Mouse (Mus musculus) heart, adult 2 months (tissue): ENCODE data around the gene 2610028H24Rik. TPM values are rescaled to one million over a fixed set of nuclear protein-coding genes. Genes with fewer than 3 reads are reported as not detected.

Source experiments
- DNase-seq, 2 experiments: peaks; one replicate each; pipeline ENCODE4 v3.0.0; 2021
- H3K27ac ChIP-seq: fragments of 200-600 bp; 2 replicates; pipeline ENCODE4 v1.8.1; 2022
- H3K27me3 ChIP-seq: fragments of 200-500 bp; 2 replicates; pipeline ENCODE4 v1.6.1; 2012; ENCODE audit warnings: mild to moderate bottlenecking, low read length, inconsistent platforms, mixed read lengths; ENCODE audit not compliant: control insufficient read depth, insufficient read depth
- H3K36me3 ChIP-seq: fragments of 200-500 bp; 2 replicates; pipeline ENCODE4 v1.6.1; 2012; ENCODE audit warnings: low read length, inconsistent platforms; ENCODE audit not compliant: control insufficient read depth, insufficient read depth
- H3K4me1 ChIP-seq: fragments of 200-500 bp; 2 replicates; pipeline ENCODE4 v1.6.1; 2011; ENCODE audit warnings: low read length; ENCODE audit not compliant: control insufficient read depth, insufficient read depth
- H3K4me3 ChIP-seq: fragments of 200-600 bp; 2 replicates; pipeline ENCODE4 v1.8.1; 2022
- H3K79me2 ChIP-seq: fragments of 200-500 bp; replicated peaks from 2 replicates; pipeline ENCODE4 v1.6.1; 2012; ENCODE audit warnings: mild to moderate bottlenecking, inconsistent platforms, low read length, moderate library complexity, mixed read lengths; ENCODE audit not compliant: control insufficient read depth, insufficient read depth
- H3K9ac ChIP-seq: fragments of 200-500 bp; 2 replicates; pipeline ENCODE4 v1.6.1; 2012; ENCODE audit warnings: low read depth, mild to moderate bottlenecking, control low read depth, inconsistent platforms, low read length, mixed read lengths
- CTCF ChIP-seq: fragments of 200-600 bp; IDR thresholded peaks from 2 replicates; pipeline ENCODE4 v1.8.1; 2022; ENCODE audit warnings: antibody characterized with exemption, mild to moderate bottlenecking, moderate library complexity
- EP300 ChIP-seq: fragments of 200-500 bp; IDR thresholded peaks from 2 replicates; pipeline ENCODE4 v1.6.1; 2011; ENCODE audit warnings: low read depth, low read length, control low read depth; ENCODE audit not compliant: insufficient read depth
- POLR2A ChIP-seq: fragments of 200-500 bp; IDR thresholded peaks from 2 replicates; pipeline ENCODE4 v1.6.1; 2011; ENCODE audit warnings: mild to moderate bottlenecking, low read depth, low read length, control low read depth; ENCODE audit not compliant: insufficient read depth
- WGBS: fragments of 180-500 bp; shearing (Covaris S2); methylation state at CpG from one replicate; pipeline ENCODE4 v1.1.7; 2018; 5-methylcytosine and 5-hydroxymethylcytosine counted together
- intact Hi-C: fragments of 180-260 bp; cut with DNase I; formaldehyde crosslinking; loops from one replicate; pipeline ENCODE4 v1.15.1; 2025
- long read RNA-seq: library from polyadenylated mRNA; stranded (forward); transcript quantifications from one replicate; pipeline ENCODE4 v2.0.0, GENCODE M21; 2021
- polyA plus RNA-seq: library from polyadenylated mRNA; depleted of rRNA; stranded (reverse); fragments of >200 nt; gene quantifications from 2 replicates; pipeline ENCODE4 v1.2.3, GENCODE M21; 2012; rRNA removed
- total RNA-seq, 2 experiments: library from RNA; stranded (reverse); gene quantifications; 2 replicates each; pipeline ENCODE4 v1.2.3; 2021

The 2610028H24Rik gene
- total RNA-seq: under 1 TPM in 1 of 2 experiments, not detected in 1; 0.20 TPM
- polyA plus RNA-seq: 0.47 and 1.8 TPM in 2 replicates
- long read RNA-seq, partial matches to known transcripts: 0 of 1 reads
- long read RNA-seq, other reads (novel, unspliced or antisense): 1 of 1 reads

DNA sequence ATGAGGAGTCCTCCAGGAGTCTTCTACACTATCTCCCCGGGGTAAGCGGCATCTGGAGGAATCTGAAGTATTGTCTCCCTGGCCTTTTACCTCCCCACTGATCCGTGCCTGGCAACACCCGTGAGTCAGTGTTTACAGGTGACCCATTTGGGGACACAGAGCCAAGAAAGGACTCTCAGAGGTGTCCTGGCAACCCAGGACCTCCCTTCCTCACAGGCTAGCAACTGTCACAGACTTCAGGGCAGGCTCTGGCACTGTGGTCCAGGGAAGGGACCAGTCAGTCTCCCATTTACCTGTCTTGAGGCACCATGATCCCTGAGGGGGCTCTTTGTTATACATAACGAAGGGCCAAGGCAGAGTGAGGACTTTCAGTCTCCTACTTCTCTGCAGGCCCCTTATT, at the start of gene 2610028H24Rik:
TSS of gene 2610028H24Rik (plus strand) at position 231 of the 400 bp plus-strand sequence.
- DNase-seq: no peak
- peak within 1 kb of the TSS; percentile 75 for H3K27ac ChIP-seq
- H3K79me2 ChIP-seq: no peaks in the 10 kb centered on the region
- no peak within 1 kb of the TSS for H3K4me3 ChIP-seq
- intact Hi-C loops: no loop called here
- 71% methylated on average over 5 of the region's 5 CpGs for WGBS
- H3K27me3 ChIP-seq: no peaks in the 10 kb centered on the region
- no peak for TF ChIP-seq EP300
- no peak for TF ChIP-seq CTCF
- TF ChIP-seq POLR2A: no peak
- H3K4me1 ChIP-seq: peaks cover 7% of the 10 kb centered on the region
- H3K9ac ChIP-seq: no peak within 1 kb of the TSS
- no peaks in the 10 kb centered on the region for H3K36me3 ChIP-seq

GRCm38 (mm10) chr10:76408520-76408919, 40.4 kb upstream of the 2610028H24Rik start:
- H3K79me2 ChIP-seq: no peaks in the 10 kb centered on the region
- 90% methylated on average over 10 of the region's 10 CpGs for WGBS
- no peak overlapping the region for H3K4me3 ChIP-seq
- no peaks in the 10 kb centered on the region for H3K27me3 ChIP-seq
- H3K36me3 ChIP-seq: no peaks in the 10 kb centered on the region
- DNase-seq: no peak
- TF ChIP-seq EP300 (no peak), POLR2A (no peak), CTCF (no peak)
- H3K27ac ChIP-seq: no peak overlapping the region
- no peak overlapping the region for H3K9ac ChIP-seq
- H3K4me1 ChIP-seq: no peaks in the 10 kb centered on the region
- intact Hi-C loops: no loop called here

DNA sequence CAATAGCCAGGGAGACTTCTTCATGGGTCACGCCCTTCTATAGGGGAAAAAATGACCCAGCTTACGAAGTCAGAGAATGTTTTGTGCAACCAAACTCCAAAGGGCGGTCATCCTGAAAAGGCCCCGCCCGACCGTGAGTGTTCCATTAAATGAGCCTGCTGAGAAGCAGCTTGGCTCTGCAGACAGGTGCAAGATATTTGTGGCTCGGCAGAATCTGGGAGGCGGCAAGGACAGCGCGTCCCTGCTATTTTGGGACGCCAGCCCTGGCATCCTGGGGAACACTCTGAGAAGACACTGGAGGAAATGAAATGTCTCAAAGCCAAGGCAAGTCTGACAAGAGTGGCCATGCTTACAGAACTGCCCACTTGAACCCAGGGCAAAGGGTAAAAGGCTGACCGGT, 32.1 kb upstream of the 2610028H24Rik start:
- DNase-seq: peak; percentile 52 to 79
- Histone ChIP-seq H3K4me1 (peaks cover 4% of the 10 kb centered on the region; the same call in 1 of the 2 replicates), H3K79me2 (no peaks in the 10 kb centered on the region; the same call in none of the 2 replicates), H3K27ac (peak overlapping the region; percentile 87), H3K9ac (0 out of 2 replicates have a peak overlapping the region, but pooled peaks have one; percentile 33), H3K36me3 (peaks cover 4% of the 10 kb centered on the region), H3K4me3 (peak overlapping the region; percentile 17), H3K27me3 (no peaks in the 10 kb centered on the region)
- 72% methylated on average over 12 of the region's 12 CpGs for WGBS
- intact Hi-C loops: no loop called here
- TF ChIP-seq EP300 (peak; percentile 57), CTCF (no peak), POLR2A (peak; percentile 27; the same call in 1 of the 2 replicates)

DNA sequence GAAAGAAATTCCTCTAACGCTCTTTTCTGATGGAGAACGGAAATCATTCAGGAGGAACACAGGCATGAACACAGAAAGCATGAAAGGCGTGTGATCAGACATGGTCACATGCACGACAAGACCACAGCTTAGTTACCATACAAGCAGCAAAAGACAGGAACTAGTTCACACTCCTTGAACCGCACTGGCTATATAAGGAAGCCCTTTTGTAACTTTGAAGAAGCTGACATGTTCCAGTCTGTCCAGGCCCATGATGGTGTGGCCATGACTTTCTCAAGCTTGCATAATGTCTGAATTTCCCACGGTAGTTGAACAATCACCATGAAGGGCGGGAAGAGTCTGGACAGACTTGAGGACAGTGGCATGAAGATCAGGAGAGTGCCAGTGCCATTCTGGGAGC, 23.2 kb upstream of the 2610028H24Rik start:
- Histone ChIP-seq H3K4me3 (no peak overlapping the region), H3K27ac (no peak overlapping the region), H3K4me1 (no peaks in the 10 kb centered on the region), H3K36me3 (no peaks in the 10 kb centered on the region; the same call in 1 of the 2 replicates), H3K27me3 (no peaks in the 10 kb centered on the region), H3K9ac (no peak overlapping the region), H3K79me2 (no peaks in the 10 kb centered on the region)
- TF ChIP-seq POLR2A: no peak
- TF ChIP-seq CTCF: no peak
- TF ChIP-seq EP300: no peak
- intact Hi-C loops: no loop called here
- 95% methylated on average over 7 of the region's 7 CpGs for WGBS
- no peak for DNase-seq

GRCm38 (mm10) chr10:76433925-76434324, 15.0 kb upstream of the 2610028H24Rik start:
- intact Hi-C loops: no loop called here
- H3K79me2 ChIP-seq: 0 out of 2 replicates have a peak, but pooled peaks cover 2% of the 10 kb centered on the region
- no peaks in the 10 kb centered on the region for H3K4me1 ChIP-seq
- H3K27me3 ChIP-seq: no peaks in the 10 kb centered on the region
- TF ChIP-seq CTCF: no peak
- no peak overlapping the region for H3K9ac ChIP-seq
- no peak overlapping the region for H3K4me3 ChIP-seq
- H3K36me3 ChIP-seq: no peaks in the 10 kb centered on the region; the same call in 1 of the 2 replicates
- H3K27ac ChIP-seq: no peak overlapping the region
- 88% methylated on average over 11 of the region's 11 CpGs for WGBS
- DNase-seq: no peak

DNA sequence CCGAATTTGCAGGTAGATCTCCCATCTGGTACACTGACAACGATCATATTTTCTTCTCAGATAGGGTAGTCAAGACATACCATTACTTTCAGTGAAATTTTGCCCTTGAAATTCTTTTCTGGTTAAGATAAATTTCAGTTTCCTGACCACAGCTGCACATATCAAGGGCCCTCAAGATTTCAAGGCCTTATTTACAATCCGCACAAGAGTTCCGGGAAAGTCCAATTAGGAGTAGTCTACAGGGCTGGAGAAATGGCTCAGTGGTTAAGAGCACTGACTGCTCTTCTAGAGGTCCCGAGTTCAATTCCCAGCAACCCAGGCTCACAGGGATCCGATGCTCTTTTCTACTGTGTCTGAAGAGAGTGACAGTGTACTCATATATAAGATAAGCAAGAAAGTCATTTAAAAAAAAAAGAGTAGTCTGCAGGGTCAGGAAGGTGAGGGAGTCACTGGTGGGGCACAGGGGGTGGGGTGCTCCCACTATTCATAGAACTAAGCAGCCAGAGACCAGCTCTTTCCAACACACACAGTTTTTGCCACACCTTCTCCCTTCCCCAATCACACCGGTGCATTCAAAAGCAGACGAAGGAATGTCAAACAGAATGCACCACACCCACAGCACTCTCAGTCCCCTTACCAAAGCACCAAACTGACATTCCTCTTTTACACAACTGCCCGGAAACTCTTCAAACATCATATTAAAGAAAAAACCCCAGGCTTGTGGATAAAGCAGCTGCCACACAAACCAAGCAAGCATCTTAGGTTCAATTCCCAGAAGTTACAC, 9.6 kb upstream of the 2610028H24Rik start:
- no peak for TF ChIP-seq CTCF
- no peak for TF ChIP-seq EP300
- TF ChIP-seq POLR2A: no peak
- WGBS: 82% methylated on average over 9 of the region's 9 CpGs
- intact Hi-C loops: no loop called here
- no peak for DNase-seq
- Histone ChIP-seq H3K27ac (no peak overlapping the region), H3K9ac (no peak overlapping the region), H3K36me3 (no peaks in the 10 kb centered on the region; the same call in 1 of the 2 replicates), H3K4me3 (no peak overlapping the region), H3K79me2 (peaks cover 4% of the 10 kb centered on the region; the same call in 1 of the 2 replicates), H3K4me1 (peaks cover 4% of the 10 kb centered on the region), H3K27me3 (no peaks in the 10 kb centered on the region)
